Mouse (Mus musculus): ENCODE results near the gene Rptor. TPM values are rescaled to one million over a fixed set of nuclear protein-coding genes. Genes with fewer than 3 reads are reported as not detected.

Rptor gene
- polyA plus RNA-seq, 1 experiment from 2014 or later = 4.9 TPM

DNA sequence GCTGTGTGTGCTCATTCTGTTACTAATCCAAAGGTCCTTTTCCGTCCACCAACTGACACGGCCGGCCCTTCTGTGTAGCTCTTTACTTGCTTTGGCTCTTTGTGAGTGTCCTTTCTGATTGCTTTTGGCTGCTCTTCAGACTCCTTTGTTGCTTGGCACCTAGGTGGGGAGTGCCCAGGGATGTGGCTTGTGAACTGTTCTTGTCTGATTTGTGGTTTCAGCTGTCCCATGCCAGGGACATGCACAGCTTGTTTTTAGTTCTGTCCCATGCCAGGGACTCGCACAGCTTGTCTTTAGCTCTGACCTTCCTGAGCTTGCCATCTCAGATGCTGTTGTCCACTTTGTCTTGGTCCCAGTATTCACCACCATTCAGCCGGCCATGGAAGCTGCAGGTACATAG is 4.8 kb downstream of the Rptor start:
- WGBS (ENCODE audit: insufficient replicate concordance) = 82% methylated on average over 5 of the region's 5 CpGs
- H3K9ac ChIP-seq = no peak overlapping the region
- H3K36me3 ChIP-seq (replicated peaks) = peaks cover 9% of the 10 kb centered on the region
- H3K4me1 ChIP-seq (replicated peaks) = peaks cover 19% of the 10 kb centered on the region
- no peak for ATAC-seq (ENCODE audit: insufficient read depth)
- H3K27me3 ChIP-seq = no peaks in the 10 kb centered on the region
- H3K9me3 ChIP-seq (replicated peaks) = no peaks in the 10 kb centered on the region
- no peak overlapping the region for H3K27ac ChIP-seq (replicated peaks)
- no peak overlapping the region for H3K4me2 ChIP-seq
- H3K4me3 ChIP-seq (replicated peaks) = no peak overlapping the region

DNA sequence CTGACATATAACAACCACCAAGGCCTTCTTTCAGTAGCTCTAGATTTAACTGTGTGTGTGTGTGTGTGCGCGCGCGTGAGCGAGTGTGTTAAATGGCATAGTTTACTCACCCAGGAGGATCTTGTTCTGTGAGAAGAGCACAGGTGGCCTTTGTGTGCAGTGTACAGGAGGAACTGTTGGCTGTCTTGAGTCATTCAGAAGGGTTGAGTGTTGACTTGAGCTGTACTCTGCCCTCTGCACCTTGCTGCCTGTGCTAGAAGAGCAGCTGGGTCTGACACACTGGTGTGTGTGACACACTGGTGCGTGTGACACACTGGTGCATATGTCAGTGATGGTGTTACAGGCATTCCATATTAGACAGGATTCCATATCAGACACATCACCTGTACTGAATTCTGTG is 8.8 kb downstream of the Rptor start:
- no peak overlapping the region for H3K9ac ChIP-seq
- no peak overlapping the region for H3K27ac ChIP-seq (replicated peaks)
- 93% methylated on average over 6 of the region's 6 CpGs for WGBS (ENCODE audit: insufficient replicate concordance)
- H3K9me3 ChIP-seq (replicated peaks) = no peaks in the 10 kb centered on the region
- no peak overlapping the region for H3K4me3 ChIP-seq (replicated peaks)
- H3K36me3 ChIP-seq (replicated peaks) = peaks cover 9% of the 10 kb centered on the region
- no peak overlapping the region for H3K4me2 ChIP-seq
- no peaks in the 10 kb centered on the region for H3K27me3 ChIP-seq
- peaks cover 6% of the 10 kb centered on the region; the same call in 1 of the 2 replicates for H3K4me1 ChIP-seq (replicated peaks)
- ATAC-seq (ENCODE audit: insufficient read depth) = no peak

DNA sequence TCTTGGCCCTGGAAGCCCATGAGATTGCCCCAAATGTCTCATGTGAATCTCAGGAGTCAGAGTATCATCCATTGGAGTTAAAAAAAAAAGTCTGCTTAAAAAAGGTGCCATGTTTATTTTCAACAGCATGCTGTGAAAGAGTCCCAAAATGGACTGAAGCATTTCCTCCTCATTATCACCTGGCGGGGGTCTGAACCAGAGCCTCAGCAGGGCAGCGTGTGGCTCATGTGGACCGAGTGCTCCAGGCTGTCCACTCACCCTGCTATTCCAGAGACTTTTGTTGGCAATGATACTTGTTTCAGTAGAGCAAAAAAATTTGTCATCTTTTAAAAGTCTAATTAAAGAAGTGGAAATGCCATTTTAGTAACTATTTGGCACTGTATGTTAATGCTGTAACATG is 9.5 kb downstream of the Rptor start:
- Histone ChIP-seq H3K4me2 (no peak overlapping the region), H3K9me3 (replicated peaks) (no peaks in the 10 kb centered on the region), H3K27ac (replicated peaks) (no peak overlapping the region), H3K27me3 (no peaks in the 10 kb centered on the region), H3K4me3 (replicated peaks) (no peak overlapping the region), H3K4me1 (replicated peaks) (no peaks in the 10 kb centered on the region), H3K36me3 (replicated peaks) (peaks cover 9% of the 10 kb centered on the region), H3K9ac (no peak overlapping the region)
- WGBS (ENCODE audit: insufficient replicate concordance) = 79% methylated on average over 3 of the region's 3 CpGs
- ATAC-seq (ENCODE audit: insufficient read depth) = no peak

DNA sequence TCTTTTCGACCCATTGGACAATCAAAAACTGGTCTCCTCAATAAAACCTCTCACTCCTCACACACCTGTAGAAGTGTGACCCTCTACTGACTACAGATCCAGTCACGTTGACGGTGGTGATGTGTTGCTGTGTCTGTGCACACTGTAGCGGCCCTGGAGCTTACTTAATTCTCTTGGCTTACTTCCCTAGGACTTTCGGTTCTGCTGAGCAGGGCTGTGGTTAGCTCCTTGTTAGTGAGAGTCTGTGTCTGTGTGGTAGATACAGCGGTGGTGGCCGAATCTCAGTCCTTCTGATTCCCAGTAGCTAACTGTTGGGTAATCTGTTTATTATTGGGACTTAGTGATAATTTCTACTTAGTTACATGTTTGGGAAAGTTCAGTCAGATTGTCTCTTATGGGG is 12.4 kb downstream of the Rptor start:
- 76% methylated on average over 7 of the region's 7 CpGs for WGBS (ENCODE audit: insufficient replicate concordance)
- H3K4me3 ChIP-seq (replicated peaks) = no peak overlapping the region
- H3K9ac ChIP-seq = no peak overlapping the region
- H3K36me3 ChIP-seq (replicated peaks) = no peaks in the 10 kb centered on the region
- no peak for ATAC-seq (ENCODE audit: insufficient read depth)
- no peaks in the 10 kb centered on the region for H3K27me3 ChIP-seq
- no peaks in the 10 kb centered on the region for H3K4me1 ChIP-seq (replicated peaks)
- H3K27ac ChIP-seq (replicated peaks) = no peak overlapping the region
- no peaks in the 10 kb centered on the region for H3K9me3 ChIP-seq (replicated peaks)
- H3K4me2 ChIP-seq = no peak overlapping the region

DNA sequence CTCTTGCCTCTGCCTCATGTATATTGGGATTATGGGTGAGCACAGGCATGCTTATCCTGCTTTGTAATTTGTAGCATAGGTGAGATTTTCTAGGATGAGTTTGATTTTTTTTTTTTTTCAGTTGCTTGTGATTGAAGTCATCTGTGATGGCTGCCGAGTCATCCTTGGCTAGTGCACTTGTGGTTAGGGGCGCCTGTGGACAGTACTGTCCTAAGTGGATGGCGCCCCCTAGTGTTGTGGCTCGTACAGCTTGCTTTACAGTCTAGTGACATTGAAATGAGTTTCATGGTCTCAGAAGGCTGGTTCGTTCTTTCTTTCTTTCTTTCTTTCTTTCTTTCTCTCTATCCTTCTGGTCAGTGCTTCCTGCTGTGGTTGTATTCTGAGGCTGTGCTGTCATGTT is 16.1 kb downstream of the Rptor start:
- Histone ChIP-seq H3K4me2 (no peak overlapping the region), H3K9me3 (replicated peaks) (no peaks in the 10 kb centered on the region), H3K4me1 (replicated peaks) (peaks cover 13% of the 10 kb centered on the region), H3K4me3 (replicated peaks) (no peak overlapping the region), H3K9ac (no peak overlapping the region), H3K36me3 (replicated peaks) (no peaks in the 10 kb centered on the region), H3K27me3 (no peaks in the 10 kb centered on the region), H3K27ac (replicated peaks) (no peak overlapping the region)
- ATAC-seq (ENCODE audit: insufficient read depth) = no peak
- 25% methylated on average over 5 of the region's 5 CpGs for WGBS (ENCODE audit: insufficient replicate concordance)

DNA sequence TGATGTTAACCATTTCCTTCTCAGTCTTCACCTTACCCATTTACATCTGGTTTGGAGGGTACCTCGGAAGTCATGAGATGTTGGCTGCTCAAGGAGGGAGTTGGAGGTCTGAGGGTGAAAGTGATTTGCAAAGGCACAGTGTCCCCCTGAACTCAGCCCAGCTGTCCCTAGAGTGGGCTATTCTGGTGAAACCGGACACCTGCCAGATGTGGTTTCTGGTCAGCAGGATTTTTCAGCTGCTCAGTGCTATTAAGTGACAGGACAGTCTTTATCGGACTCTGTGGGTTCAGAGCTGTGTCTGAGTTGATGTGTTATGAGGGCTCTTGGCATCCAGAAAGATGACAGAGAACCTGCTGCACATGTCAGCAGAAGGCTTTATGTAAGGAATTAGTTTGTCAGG is 18.6 kb downstream of the Rptor start:
- Histone ChIP-seq H3K27me3 (no peaks in the 10 kb centered on the region), H3K4me3 (replicated peaks) (no peak overlapping the region), H3K4me2 (no peak overlapping the region), H3K27ac (replicated peaks) (no peak overlapping the region), H3K36me3 (replicated peaks) (no peaks in the 10 kb centered on the region), H3K9ac (no peak overlapping the region), H3K9me3 (replicated peaks) (no peaks in the 10 kb centered on the region), H3K4me1 (replicated peaks) (peaks cover 24% of the 10 kb centered on the region)
- ATAC-seq (ENCODE audit: insufficient read depth) = no peak
- 70% methylated on average over 3 of the region's 3 CpGs for WGBS (ENCODE audit: insufficient replicate concordance)

DNA sequence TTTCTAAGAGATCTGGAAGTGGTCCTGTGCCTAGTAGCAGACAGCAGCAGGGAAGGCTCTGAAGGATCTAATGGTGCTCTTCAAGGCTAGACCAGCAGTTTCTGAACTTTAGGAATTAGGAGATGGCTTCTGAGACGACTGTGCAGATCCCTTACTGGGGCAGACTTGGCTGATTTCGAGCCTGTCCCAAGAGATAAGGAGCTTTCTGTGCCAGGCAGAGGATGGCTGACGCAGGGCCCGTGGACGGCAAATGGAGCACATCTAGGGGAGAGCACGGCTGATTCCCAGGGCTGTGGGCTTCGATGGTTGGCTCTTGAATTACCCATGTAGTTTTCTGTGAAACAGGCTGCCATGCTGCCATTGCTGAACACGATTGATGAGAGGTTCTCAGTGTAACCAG is 21.1 kb downstream of the Rptor start:
- no peak overlapping the region for H3K4me2 ChIP-seq
- H3K9ac ChIP-seq = no peak overlapping the region
- peaks cover 24% of the 10 kb centered on the region for H3K4me1 ChIP-seq (replicated peaks)
- H3K27ac ChIP-seq (replicated peaks) = no peak overlapping the region
- no peaks in the 10 kb centered on the region for H3K36me3 ChIP-seq (replicated peaks)
- H3K9me3 ChIP-seq (replicated peaks) = no peaks in the 10 kb centered on the region
- WGBS (ENCODE audit: insufficient replicate concordance) = 28% methylated on average over 8 of the region's 8 CpGs
- no peaks in the 10 kb centered on the region for H3K27me3 ChIP-seq
- peak; percentile 54; the same call in 1 of the 2 replicates for ATAC-seq (ENCODE audit: insufficient read depth)
- H3K4me3 ChIP-seq (replicated peaks) = no peak overlapping the region

DNA sequence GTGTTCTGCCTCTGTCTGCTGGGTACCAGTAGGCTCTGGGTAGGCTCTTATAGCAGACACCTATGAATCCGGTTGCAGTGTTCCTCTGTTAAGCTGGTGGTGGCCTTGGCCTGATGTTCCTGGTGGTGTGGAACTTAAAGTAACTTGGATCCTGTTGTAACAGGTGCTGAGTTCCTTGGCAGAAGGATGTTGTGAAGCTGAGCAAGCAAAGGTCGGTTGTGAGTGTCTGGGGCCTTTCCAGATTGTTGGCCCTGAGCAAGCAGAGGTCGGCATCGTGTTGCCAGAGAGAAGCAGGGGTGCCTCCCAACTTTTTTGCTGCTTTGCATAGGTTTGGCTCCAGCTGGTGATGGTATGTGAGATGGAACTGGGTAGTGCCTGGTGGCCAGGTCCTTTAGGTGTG is 21.7 kb downstream of the Rptor start:
- ATAC-seq (ENCODE audit: insufficient read depth) = no peak
- Histone ChIP-seq H3K4me1 (replicated peaks) (peaks cover 24% of the 10 kb centered on the region), H3K36me3 (replicated peaks) (no peaks in the 10 kb centered on the region), H3K4me2 (no peak overlapping the region), H3K27ac (replicated peaks) (no peak overlapping the region), H3K4me3 (replicated peaks) (no peak overlapping the region), H3K9ac (no peak overlapping the region), H3K9me3 (replicated peaks) (no peaks in the 10 kb centered on the region), H3K27me3 (no peaks in the 10 kb centered on the region)
- WGBS (ENCODE audit: insufficient replicate concordance) = 67% methylated on average over 4 of the region's 4 CpGs

DNA sequence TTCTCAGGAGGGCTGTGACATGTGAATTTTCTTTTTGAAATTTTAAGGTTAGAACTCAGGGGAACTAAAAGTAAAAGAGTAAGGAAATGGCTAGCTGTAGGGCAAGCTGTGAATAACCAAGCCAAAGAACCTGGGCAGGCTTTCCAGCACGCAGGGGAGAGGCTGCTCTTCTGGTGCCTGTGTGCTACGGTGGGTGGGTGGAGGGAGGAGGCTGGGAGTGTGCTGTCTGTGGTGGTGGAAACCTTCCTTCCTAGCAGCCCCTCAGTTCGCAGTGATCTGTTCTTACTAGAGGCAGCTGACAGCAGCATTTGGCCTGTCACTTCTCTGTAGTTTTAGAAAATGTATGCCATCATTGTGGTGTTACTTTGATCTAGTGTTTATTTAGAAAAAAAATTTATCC is 22.2 kb downstream of the Rptor start:
- Histone ChIP-seq H3K4me2 (no peak overlapping the region), H3K9me3 (replicated peaks) (no peaks in the 10 kb centered on the region), H3K9ac (no peak overlapping the region), H3K4me1 (replicated peaks) (peaks cover 24% of the 10 kb centered on the region), H3K36me3 (replicated peaks) (no peaks in the 10 kb centered on the region), H3K27ac (replicated peaks) (no peak overlapping the region), H3K27me3 (no peaks in the 10 kb centered on the region), H3K4me3 (replicated peaks) (no peak overlapping the region)
- ATAC-seq (ENCODE audit: insufficient read depth) = no peak
- 44% methylated on average over 3 of the region's 3 CpGs for WGBS (ENCODE audit: insufficient replicate concordance)

DNA sequence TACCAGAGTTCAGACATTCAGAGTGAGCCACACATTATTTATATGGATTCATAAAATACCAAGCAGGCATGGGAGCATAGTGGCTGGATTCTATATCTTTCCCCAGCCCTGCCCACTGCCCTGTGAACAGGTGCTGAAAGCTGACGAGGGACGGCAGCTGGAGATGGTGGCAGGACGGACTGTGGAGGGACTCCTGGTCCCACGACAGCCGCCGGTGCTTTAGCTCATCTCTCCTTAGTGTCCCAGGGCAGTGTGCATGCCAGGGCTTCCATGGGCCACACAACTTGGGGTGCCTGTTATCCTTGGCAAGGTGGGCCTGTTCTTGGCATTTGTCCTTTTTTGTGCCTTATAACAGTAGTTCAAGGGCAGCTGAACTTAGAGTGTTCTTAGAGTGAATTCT is 22.8 kb downstream of the Rptor start:
- Histone ChIP-seq H3K4me1 (replicated peaks) (peaks cover 26% of the 10 kb centered on the region), H3K9me3 (replicated peaks) (no peaks in the 10 kb centered on the region), H3K4me3 (replicated peaks) (no peak overlapping the region), H3K9ac (no peak overlapping the region), H3K4me2 (no peak overlapping the region), H3K27me3 (no peaks in the 10 kb centered on the region), H3K27ac (replicated peaks) (no peak overlapping the region), H3K36me3 (replicated peaks) (no peaks in the 10 kb centered on the region)
- 76% methylated on average over 6 of the region's 6 CpGs for WGBS (ENCODE audit: insufficient replicate concordance)
- no peak for ATAC-seq (ENCODE audit: insufficient read depth)

DNA sequence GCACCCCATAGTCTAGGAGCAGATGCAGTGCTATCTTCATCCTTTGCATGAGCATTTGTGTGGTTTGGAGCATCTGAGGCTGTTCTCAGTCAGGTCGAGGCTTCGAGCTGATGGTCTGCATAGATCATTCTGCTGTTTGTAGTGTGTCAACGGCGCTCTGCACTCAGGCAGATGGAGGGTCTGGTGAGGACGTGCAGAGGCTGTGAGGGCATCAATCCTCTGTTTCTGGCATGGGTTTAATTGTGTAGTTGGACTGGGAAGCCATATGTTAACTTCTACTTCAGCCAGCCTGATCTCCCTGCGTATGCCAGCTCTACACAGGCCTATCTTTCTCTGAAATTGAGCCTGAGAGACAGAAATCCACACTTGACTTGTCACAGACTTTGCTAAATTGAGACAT is 23.2 kb downstream of the Rptor start:
- Histone ChIP-seq H3K4me3 (replicated peaks) (no peak overlapping the region), H3K4me1 (replicated peaks) (peaks cover 29% of the 10 kb centered on the region), H3K4me2 (no peak overlapping the region), H3K9me3 (replicated peaks) (no peaks in the 10 kb centered on the region), H3K27ac (replicated peaks) (no peak overlapping the region), H3K9ac (no peak overlapping the region), H3K36me3 (replicated peaks) (no peaks in the 10 kb centered on the region), H3K27me3 (no peaks in the 10 kb centered on the region)
- ATAC-seq (ENCODE audit: insufficient read depth) = no peak
- WGBS (ENCODE audit: insufficient replicate concordance) = 72% methylated on average over 6 of the region's 6 CpGs

DNA sequence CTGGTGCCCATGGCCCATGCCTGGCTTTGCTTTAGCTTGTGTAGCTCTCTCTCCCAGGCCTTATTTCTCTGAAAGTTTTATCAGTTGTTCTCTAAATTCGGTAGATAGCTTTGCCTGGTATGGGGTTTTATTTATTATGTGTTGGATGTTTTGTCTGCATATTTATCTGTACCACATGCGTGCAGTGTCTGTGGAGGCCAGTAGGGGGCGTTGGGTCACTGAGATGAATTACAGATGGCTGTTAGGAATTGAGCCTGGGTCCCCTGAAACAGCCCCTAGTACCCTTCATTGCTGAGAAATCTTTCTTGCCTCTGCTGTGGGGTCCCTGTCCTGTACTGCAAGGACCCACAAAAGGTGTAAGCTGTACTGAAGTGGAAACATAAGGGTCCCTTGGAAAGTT is 24.5 kb downstream of the Rptor start:
- ATAC-seq (ENCODE audit: insufficient read depth) = no peak
- Histone ChIP-seq H3K4me2 (no peak overlapping the region), H3K9me3 (replicated peaks) (no peaks in the 10 kb centered on the region)

More for the DNA sequence above, 24.5 kb downstream of the Rptor start:
- peaks cover 28% of the 10 kb centered on the region for H3K4me1 ChIP-seq (replicated peaks)
- no peak overlapping the region for H3K4me3 ChIP-seq (replicated peaks)
- whole genome bisulfite sequencing (ENCODE audit: insufficient replicate concordance) = 54% methylated on average over 3 of the region's 3 CpGs
- H3K9ac ChIP-seq = no peak overlapping the region
- H3K27me3 ChIP-seq = no peaks in the 10 kb centered on the region
- H3K36me3 ChIP-seq (replicated peaks) = no peaks in the 10 kb centered on the region
- no peak overlapping the region for H3K27ac ChIP-seq (replicated peaks)
